Mouse (Mus musculus) CH12.LX (cell line): Measurements from ENCODE around the gene Atp6v1g2. TPM values are rescaled to one million over a fixed set of nuclear protein-coding genes. Genes with fewer than 3 reads are reported as not detected.
A peak's percentile ranks its signal among the peaks of the same experiment; 100 is the strongest.

Source experiments
- DNase-seq: peaks from one replicate; pipeline ENCODE4 v3.0.0-alpha.2; 2013; ENCODE audit errors: extremely low read depth
- H3K27ac ChIP-seq: 2 replicates; pipeline ENCODE4 v1.5.1; 2012; ENCODE audit warnings: low read depth, mild to moderate bottlenecking, control low read depth, moderate library complexity; ENCODE audit not compliant: insufficient read depth
- H3K27me3 ChIP-seq: replicated peaks from 2 replicates; pipeline ENCODE3; 2012; ENCODE audit warnings: inconsistent platforms
- H3K36me3 ChIP-seq, 2 experiments: replicated peaks in 1 of 2; 2 replicates each; pipeline versions ENCODE3 to v1.6.1; 2012; ENCODE audit warnings: inconsistent platforms in 1 of 2, low read length in 1 of 2, mild to moderate bottlenecking in 1 of 2, mixed read lengths in 1 of 2, moderate library complexity in 1 of 2; ENCODE audit not compliant: control insufficient read depth in 1 of 2, insufficient read depth in 1 of 2
- H3K4me1 ChIP-seq, 2 experiments: 2 replicates each; pipeline ENCODE4 v1.6.1; 2012; ENCODE audit warnings: inconsistent platforms in 1 of 2, moderate library complexity in 1 of 2; ENCODE audit not compliant: insufficient read depth in 2 of 2, control insufficient read depth in 1 of 2
- H3K4me2 ChIP-seq: 2 replicates; pipeline ENCODE4 v1.6.1; 2012; ENCODE audit warnings: low read depth, mild to moderate bottlenecking, control low read depth; ENCODE audit not compliant: poor library complexity, insufficient read depth, severe bottlenecking
- H3K4me3 ChIP-seq, 3 experiments: fragments of 150-350 bp in 1 of 3; sonication (generic) in 1 of 3; replicated peaks in 1 of 3; 2 replicates each; pipeline versions ENCODE3 to v1.5.1; 2011 to 2012; ENCODE audit warnings: low read depth in 2 of 3, low read length in 2 of 3, mild to moderate bottlenecking in 2 of 3, moderate library complexity in 2 of 3, control low read depth in 1 of 3, improper control_type of control experiment in 1 of 3, inconsistent platforms in 1 of 3, mixed read lengths in 1 of 3; ENCODE audit not compliant: poor library complexity in 1 of 3
- H3K79me2 ChIP-seq: replicated peaks from 2 replicates; pipeline ENCODE4 v1.6.1; 2012; ENCODE audit warnings: mild to moderate bottlenecking, moderate library complexity; ENCODE audit not compliant: control insufficient read depth, poor library complexity, insufficient read depth, severe bottlenecking; ENCODE audit errors: extremely low read depth
- H3K9ac ChIP-seq: 2 replicates; pipeline ENCODE4 v1.6.1; 2012; ENCODE audit warnings: low read depth, mild to moderate bottlenecking, control low read depth, moderate library complexity; ENCODE audit not compliant: insufficient read depth
- H3K9me3 ChIP-seq: replicated peaks from 2 replicates; pipeline ENCODE3; 2012; ENCODE audit warnings: low read length, inconsistent platforms, mixed read lengths
- CTCF ChIP-seq, 2 experiments: IDR thresholded peaks in 1 of 2; conservative IDR thresholded peaks in 1 of 2; 2 replicates each; pipeline ENCODE4 v1.5.1; 2011 to 2012; ENCODE audit warnings: low read depth in 2 of 2, low read length in 2 of 2, improper control_type of control experiment in 1 of 2, inconsistent platforms in 1 of 2, mild to moderate bottlenecking in 1 of 2, moderate library complexity in 1 of 2
- ELF1 ChIP-seq: IDR thresholded peaks from 2 replicates; pipeline ENCODE4 v1.6.1; 2014; ENCODE audit warnings: low read depth, mild to moderate bottlenecking, inconsistent platforms, low read length, improper control_type of control experiment
- ETS1 ChIP-seq: conservative IDR thresholded peaks from 2 replicates; pipeline ENCODE4 v1.6.1; 2012; ENCODE audit warnings: low read depth, mild to moderate bottlenecking, inconsistent platforms, low read length, improper control_type of control experiment, moderate library complexity
- HCFC1 ChIP-seq: IDR thresholded peaks from 2 replicates; pipeline ENCODE4 v1.6.1; 2012; ENCODE audit warnings: low read depth, mild to moderate bottlenecking, inconsistent platforms, low read length, improper control_type of control experiment
- IRF4 ChIP-seq: IDR thresholded peaks from 2 replicates; pipeline ENCODE4 v1.6.1; 2014; ENCODE audit warnings: low read depth, mild to moderate bottlenecking, inconsistent platforms, low read length, improper control_type of control experiment
- JUN ChIP-seq: IDR thresholded peaks from 2 replicates; pipeline ENCODE4 v1.6.1; 2011; ENCODE audit warnings: low read depth, mild to moderate bottlenecking, low read length, improper control_type of control experiment, moderate library complexity; ENCODE audit not compliant: insufficient read depth
- MAFK ChIP-seq: IDR thresholded peaks from 2 replicates; pipeline ENCODE4 v1.6.1; 2011; ENCODE audit warnings: low read length, improper control_type of control experiment; ENCODE audit not compliant: insufficient replicate concordance
- MEF2A ChIP-seq: IDR thresholded peaks from 2 replicates; pipeline ENCODE4 v1.6.1; 2014; ENCODE audit warnings: low read depth, mild to moderate bottlenecking, inconsistent platforms, low read length, improper control_type of control experiment, borderline replicate concordance
- MXI1 ChIP-seq: IDR thresholded peaks from 2 replicates; pipeline ENCODE4 v1.6.1; 2011; ENCODE audit warnings: mild to moderate bottlenecking, low read depth, low read length, improper control_type of control experiment
- NRF1 ChIP-seq: IDR thresholded peaks from 2 replicates; pipeline ENCODE4 v1.6.1; 2014; ENCODE audit warnings: low read depth, mild to moderate bottlenecking, inconsistent platforms, low read length, improper control_type of control experiment, moderate library complexity
- PAX5 ChIP-seq: IDR thresholded peaks from 2 replicates; pipeline ENCODE4 v1.6.1; 2012; ENCODE audit warnings: low read length, inconsistent platforms, mixed read lengths
- POLR2A ChIP-seq: IDR thresholded peaks from 2 replicates; pipeline ENCODE4 v1.6.1; 2011; ENCODE audit warnings: low read depth, mild to moderate bottlenecking, improper control_type of control experiment, low read length
- RCOR1 ChIP-seq: conservative IDR thresholded peaks from 2 replicates; pipeline ENCODE4 v1.6.1; 2012; ENCODE audit warnings: low read depth, mild to moderate bottlenecking, inconsistent platforms, low read length, improper control_type of control experiment
- SIN3A ChIP-seq: IDR thresholded peaks from 2 replicates; pipeline ENCODE4 v1.6.1; 2012; ENCODE audit warnings: low read length, improper control_type of control experiment, inconsistent platforms
- SMC3 ChIP-seq: IDR thresholded peaks from 2 replicates; pipeline ENCODE4 v1.6.1; 2011; ENCODE audit warnings: low read depth, low read length, improper control_type of control experiment
- UBTF ChIP-seq: IDR thresholded peaks from 2 replicates; pipeline ENCODE4 v1.6.1; 2012; ENCODE audit warnings: low read depth, mild to moderate bottlenecking, inconsistent platforms, low read length, improper control_type of control experiment, moderate library complexity
- USF2 ChIP-seq: conservative IDR thresholded peaks from 2 replicates; pipeline ENCODE4 v1.6.1; 2011; ENCODE audit warnings: low read depth, low read length, improper control_type of control experiment
- ZMIZ1 ChIP-seq: IDR thresholded peaks from 2 replicates; pipeline ENCODE4 v1.6.1; 2012; ENCODE audit warnings: low read depth, mild to moderate bottlenecking, inconsistent platforms, low read length, improper control_type of control experiment
- ZNF384 ChIP-seq: IDR thresholded peaks from 2 replicates; pipeline ENCODE4 v1.6.1; 2012; ENCODE audit warnings: low read depth, low read length, improper control_type of control experiment, inconsistent platforms
- dilution Hi-C: fragments of 300-500 bp; cut with MboI; formaldehyde crosslinking; loops from 2 replicates; pipeline ENCODE4 v1.14.3; 2020; ENCODE audit warnings: low sequenced_read_pairs; ENCODE audit not compliant: extremely low pct_unique_long_range_greater_than_20kb, extremely low pct_ligation_motif_present
- in situ Hi-C: fragments of 300-500 bp; cut with MboI; formaldehyde crosslinking; loops from 3 replicates; pipeline ENCODE4 v1.14.3; 2019; ENCODE audit warnings: low sequenced_read_pairs, low pct_ligation_motif_present, low pct_unique_long_range_greater_than_20kb, mixed read lengths
- polyA plus RNA-seq: library from polyadenylated mRNA; unstranded; fragments of >175 nt; gene quantifications from 2 replicates; pipeline ENCODE4 v1.2.1, GENCODE M21; 2012; ENCODE audit warnings: low read depth; ENCODE audit not compliant: insufficient read length
- total RNA-seq, 2 experiments: library from RNA; depleted of rRNA; stranded (reverse); fragments of 300-350 nt in 1 of 2; fragments of >200 nt in 1 of 2; gene quantifications; 2 replicates each; pipeline ENCODE4 v1.2.3; 2012 to 2014

The Atp6v1g2 gene
- total and polyA plus RNA-seq, 3 experiments = 0.23 to 1.4 (median 0.76) TPM

DNA sequence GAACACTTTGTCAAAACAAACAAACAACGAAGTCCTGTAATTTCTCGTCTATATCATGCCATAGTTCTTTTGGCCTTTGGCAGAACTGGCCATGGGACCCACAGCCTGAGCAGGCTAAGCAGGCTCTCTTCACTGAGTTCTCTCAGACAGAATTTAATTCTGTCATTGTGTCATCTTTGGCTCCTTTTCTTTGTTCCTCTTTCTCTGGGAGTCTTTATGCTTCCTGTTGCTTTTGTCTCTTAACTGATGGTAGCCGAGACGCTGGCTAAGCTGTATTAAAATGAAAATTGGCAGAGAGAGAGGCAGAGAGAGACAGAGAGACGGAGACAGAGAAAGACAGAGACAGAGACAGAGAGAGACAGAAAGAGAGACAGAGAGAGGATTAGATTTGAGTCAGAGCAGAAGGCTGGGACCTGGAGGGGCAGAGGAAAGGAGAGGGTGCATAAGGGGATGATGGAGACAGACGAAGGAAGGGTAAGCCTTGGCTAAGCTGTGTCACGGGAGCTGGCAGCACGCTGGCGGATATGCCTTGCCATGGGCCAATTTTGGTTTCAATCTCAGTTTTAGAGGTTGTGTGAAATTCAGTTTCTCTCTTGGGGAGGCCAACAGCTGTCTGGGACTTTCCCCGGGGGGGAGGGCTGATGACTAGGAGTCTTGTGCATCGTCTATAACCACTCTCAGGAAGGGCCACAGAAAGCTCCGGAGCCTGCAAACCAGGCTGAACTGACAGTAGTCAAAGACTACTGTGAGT, 23.5 kb upstream of the Atp6v1g2 start (continued):
- peak; percentile 92 for TF ChIP-seq SIN3A
- 0 out of 2 replicates have a peak, but pooled peaks have one; percentile 32 for TF ChIP-seq NRF1
- TF ChIP-seq CTCF (conservative IDR thresholded peaks at IDR 0.05 in 1 of 2, IDR thresholded peaks at IDR 0.05 in 1 of 2; ENCODE audit: low read depth in 2 of 2, low read length in 2 of 2) = no peak
- peak; percentile 43 for TF ChIP-seq SMC3
- TF ChIP-seq ELF1 = no peak
- peak; percentile 62 for TF ChIP-seq JUN
- TF ChIP-seq MEF2A = peak; percentile 93
- peak; percentile 82 for TF ChIP-seq MAFK
- no peak for TF ChIP-seq USF2
- peak; percentile 92 for TF ChIP-seq IRF4
- peak; percentile 85 for TF ChIP-seq MXI1

DNA sequence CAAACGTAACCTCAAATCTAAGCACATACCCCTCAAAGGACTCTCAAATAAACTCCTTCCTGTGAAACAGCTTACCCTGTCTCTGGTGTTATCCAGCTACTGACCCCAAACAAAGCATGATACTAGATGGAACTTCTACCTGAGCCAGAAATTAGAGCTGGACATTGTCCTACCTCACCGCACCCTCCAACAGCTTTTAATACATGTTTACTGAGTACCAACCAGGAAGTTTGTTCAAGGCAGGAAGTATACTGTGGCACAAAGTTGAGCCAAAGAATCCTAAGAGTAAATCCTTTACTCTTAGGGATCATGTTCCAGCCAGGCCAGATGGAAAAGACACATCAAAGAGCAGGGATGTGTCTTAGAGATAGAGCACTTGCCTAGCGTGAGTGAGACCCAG, 22.9 kb upstream of the Atp6v1g2 start:
- H3K27ac ChIP-seq = peak overlapping the region; percentile 97
- in situ Hi-C loops = no loop called here
- dilution Hi-C loops = no loop called here
- H3K27me3 ChIP-seq = no peaks in the 10 kb centered on the region
- H3K36me3 ChIP-seq = no peaks in the 10 kb centered on the region
- H3K4me2 ChIP-seq = peak overlapping the region; percentile 41
- H3K9ac ChIP-seq = peak overlapping the region; percentile 6; the same call in 1 of the 2 replicates
- H3K9me3 ChIP-seq = no peaks in the 10 kb centered on the region
- H3K79me2 ChIP-seq = no peaks in the 10 kb centered on the region
- H3K4me1 ChIP-seq = peaks cover 30 to 80% of the 10 kb centered on the region in 2 experiments
- no peak for DNase-seq
- TF ChIP-seq RCOR1 (no peak), ELF1 (peak; percentile 11; the same call in 1 of the 2 replicates), UBTF (no peak), SIN3A (no peak), MXI1 (no peak), ZMIZ1 (peak; percentile 13; the same call in 1 of the 2 replicates)
- no peak overlapping the region for H3K4me3 ChIP-seq

DNA sequence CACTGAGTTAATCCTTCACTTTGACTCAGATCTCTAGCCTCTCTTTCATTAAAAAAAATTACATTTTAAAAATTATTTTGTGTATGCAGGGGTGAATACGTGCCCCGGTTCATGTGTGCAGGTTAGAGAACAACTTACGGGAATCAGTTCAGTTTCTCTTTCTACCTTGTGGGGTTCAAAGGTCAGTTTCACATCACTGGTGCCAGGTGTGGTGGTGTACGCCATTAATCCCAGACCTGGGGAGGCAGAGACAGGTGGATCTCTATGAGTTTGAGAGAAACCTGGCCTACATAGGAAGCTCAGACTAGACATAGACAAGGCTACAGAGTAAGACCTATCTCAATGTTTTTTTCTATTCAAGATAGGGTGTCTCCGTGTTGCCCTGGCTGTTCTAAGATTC, 20.4 kb upstream of the Atp6v1g2 start:
- in situ Hi-C loops = no loop called here
- Histone ChIP-seq H3K27me3 (no peaks in the 10 kb centered on the region), H3K27ac (no peak overlapping the region), H3K79me2 (no peaks in the 10 kb centered on the region), H3K4me3 (no peak overlapping the region), H3K9me3 (no peaks in the 10 kb centered on the region), H3K4me2 (no peak overlapping the region), H3K9ac (no peak overlapping the region), H3K36me3 (no peaks in the 10 kb centered on the region), H3K4me1 (peaks cover 31 to 76% of the 10 kb centered on the region in 2 experiments)
- TF ChIP-seq PAX5 (no peak), MAFK (no peak), ZNF384 (no peak), ETS1 (no peak), HCFC1 (no peak), POLR2A (no peak)
- dilution Hi-C loops = no loop called here
- no peak for DNase-seq
